Mouse (Mus musculus) spleen, adult 2 months (tissue): Measurements from ENCODE around the gene Sirt2.

Source experiments
- CTCF ChIP-seq: fragments of 200-500 bp; IDR thresholded peaks from 2 replicates; pipeline ENCODE4 v1.5.1; 2011; ENCODE audit warnings: mild to moderate bottlenecking, inconsistent platforms; ENCODE audit not compliant: insufficient read depth, insufficient read length, insufficient replicate concordance; ENCODE audit errors: extremely low read depth
- POLR2A ChIP-seq: fragments of 200-500 bp; IDR thresholded peaks from 2 replicates; pipeline ENCODE4 v1.6.1; 2011; ENCODE audit warnings: low read depth, low read length, inconsistent platforms

- TF ChIP-seq CTCF (no peak), POLR2A (no peak)
Measured at GRCm38 (mm10) chr7:28769414-28769958, 3.0 kb downstream of the Sirt2 start.
